Mouse (Mus musculus) cerebellum, adult (tissue): Measurements from ENCODE around the gene Ptgr1.

Source experiments
- ATAC-seq: cut with Nextera tagmentation; 2 replicates; pipeline ENCODE4 v1.9.2; 2017; ENCODE audit warnings: mild to moderate bottlenecking, moderate library complexity, mixed read lengths; ENCODE audit not compliant: insufficient number of reproducible peaks, low FRiP score, low TSS enrichment

Gene Ptgr1

DNA sequence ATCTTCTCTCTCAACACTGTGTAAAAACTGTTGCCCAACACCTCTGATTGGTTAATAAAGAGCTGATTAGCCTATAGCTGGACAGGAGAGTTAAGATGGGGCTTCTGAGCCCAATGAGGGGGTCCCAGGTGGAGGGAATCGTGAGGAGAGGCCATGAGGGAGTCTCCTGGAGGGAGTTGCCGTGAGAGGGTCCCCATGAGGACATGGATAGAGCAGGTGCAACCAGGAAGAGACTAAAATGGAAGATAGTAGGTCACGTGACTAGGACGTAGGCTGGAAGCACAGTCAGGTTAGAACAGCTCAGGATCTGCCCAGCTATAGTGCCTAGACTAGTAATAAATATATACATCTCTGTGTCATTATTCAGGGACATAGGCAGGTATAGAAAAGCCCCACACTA is 52.6 kb downstream of the Ptgr1 start:
- no peak for ATAC-seq

DNA sequence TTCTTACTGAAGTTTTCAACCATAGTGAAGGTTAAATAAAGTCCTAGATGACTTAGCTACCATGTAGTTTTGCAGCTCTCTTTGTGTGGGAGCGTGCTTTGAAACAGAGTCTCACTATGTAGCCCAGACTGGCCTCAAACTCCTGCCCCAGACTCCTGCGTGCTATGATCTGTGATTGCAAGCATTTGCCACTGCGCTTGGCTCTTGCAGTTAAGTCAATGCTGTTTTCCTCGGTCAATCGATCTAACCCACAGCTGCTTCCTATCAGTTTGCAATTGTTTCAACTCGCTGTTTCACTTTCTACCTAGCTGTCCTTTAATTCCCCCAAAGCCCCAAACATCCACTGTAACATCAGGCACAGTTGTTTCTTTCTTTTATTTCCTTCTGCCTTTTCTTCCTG is 54.4 kb downstream of the Ptgr1 start:
- no peak for ATAC-seq

DNA sequence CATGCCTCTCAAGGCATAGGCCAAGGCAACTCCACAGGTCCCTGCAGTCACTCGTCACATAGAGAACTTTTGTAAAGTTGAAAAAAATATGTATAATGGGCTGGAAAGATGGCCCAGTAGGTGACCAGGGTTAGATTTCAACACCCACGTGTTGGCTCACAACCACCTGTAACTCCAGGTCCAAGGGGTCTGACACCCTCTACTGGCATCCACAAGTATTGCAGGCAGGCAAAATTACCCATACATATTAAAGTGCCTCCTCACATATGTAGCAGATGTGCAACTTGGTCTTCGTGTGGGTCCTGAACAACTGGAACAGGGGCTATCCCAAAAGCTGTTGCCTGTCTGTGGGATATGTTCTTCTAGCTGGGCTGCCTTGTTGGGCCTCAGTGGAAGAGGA is 59.3 kb downstream of the Ptgr1 start:
- ATAC-seq = no peak

DNA sequence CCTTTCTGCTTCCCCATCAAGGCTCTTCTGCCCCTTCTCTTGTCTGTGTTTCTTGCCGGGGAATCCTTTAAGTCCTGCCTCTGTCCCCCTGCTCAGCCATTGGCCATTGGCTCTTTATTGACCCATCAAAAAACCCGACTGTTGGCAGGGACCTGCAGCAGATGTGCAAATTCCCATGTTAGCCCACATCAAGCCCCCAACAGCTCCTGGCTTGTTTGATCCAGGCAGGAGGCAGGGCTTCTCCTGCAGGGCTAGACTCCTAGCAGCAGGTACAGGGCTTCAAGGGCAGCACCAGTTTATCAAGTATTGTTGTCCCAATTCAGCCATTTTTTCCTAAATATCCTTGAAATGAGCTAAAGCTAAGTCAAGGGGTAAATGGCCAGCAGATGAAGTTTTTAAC is 60.8 kb downstream of the Ptgr1 start:
- no peak for ATAC-seq

DNA sequence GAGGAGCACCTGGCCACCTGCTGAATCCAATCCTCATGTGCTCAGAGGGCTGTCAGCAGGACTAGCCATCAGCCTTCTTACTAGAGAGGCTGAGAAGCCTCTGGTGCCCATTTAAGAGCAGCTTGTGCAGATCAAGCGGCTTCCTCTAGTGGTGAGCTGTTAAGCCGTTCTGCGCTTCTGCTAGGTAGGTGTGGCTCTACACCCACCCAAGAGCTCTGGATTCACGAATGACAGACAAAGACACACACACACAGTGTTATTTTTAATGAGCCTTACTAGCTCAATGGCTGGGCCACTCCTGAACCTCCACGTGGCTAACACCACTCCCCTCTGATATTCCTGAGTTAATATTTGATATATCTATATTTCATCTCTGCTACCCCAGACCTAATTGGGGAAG is 61.3 kb downstream of the Ptgr1 start:
- ATAC-seq = no peak

DNA sequence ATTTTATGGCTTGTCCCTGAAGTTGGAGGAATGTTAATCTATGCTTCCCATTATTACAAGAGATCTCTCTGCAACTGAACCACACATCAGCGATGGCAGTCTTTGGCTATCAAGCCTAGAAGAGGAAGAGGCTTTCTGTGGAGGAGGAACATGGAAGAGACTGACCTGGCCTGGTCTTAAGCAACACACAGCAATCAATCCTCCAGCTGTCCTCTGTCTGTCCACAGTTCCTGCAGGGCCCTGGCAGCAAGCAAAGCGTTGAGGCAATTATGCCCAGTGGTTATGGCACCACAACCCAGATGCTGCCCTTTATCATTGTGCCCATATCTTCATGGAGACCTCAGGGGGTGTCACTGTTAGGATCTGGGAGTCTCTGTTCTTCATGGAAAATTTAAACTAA is 63.0 kb downstream of the Ptgr1 start:
- ATAC-seq = no peak
